Mouse (Mus musculus) midbrain, embryonic 14.5 days (tissue): ENCODE results near the gene Cx3cr1. TPM values are rescaled to one million over a fixed set of nuclear protein-coding genes. Genes with fewer than 3 reads are reported as not detected.
A peak's percentile ranks its signal among the peaks of the same experiment; 100 is the strongest.

Source experiments
- ATAC-seq: fragments of 200-750 bp; cut with Nextera tagmentation; 2 replicates; pipeline ENCODE4 v1.8.0; 2017; ENCODE audit warnings: moderate number of reproducible peaks, moderate library complexity; ENCODE audit not compliant: low FRiP score, low TSS enrichment
- DNase-seq: peaks from one replicate; pipeline ENCODE4 v3.0.0-alpha.2; 2015
- H3K27ac ChIP-seq: fragments of 300-500 bp; sonication (generic); replicated peaks from 2 replicates; pipeline ENCODE4 v1.5.1; 2014; ENCODE audit warnings: mild to moderate bottlenecking, low read depth, low read length, moderate library complexity
- H3K27me3 ChIP-seq: fragments of 300-500 bp; sonication (generic); 2 replicates; pipeline ENCODE4 v1.6.1; 2014; ENCODE audit warnings: low read length, control low read depth, mixed read lengths; ENCODE audit not compliant: control insufficient read depth, insufficient read depth
- H3K36me3 ChIP-seq: fragments of 300-500 bp; sonication (generic); 2 replicates; pipeline ENCODE4 v1.6.1; 2014; ENCODE audit warnings: low read length, control low read depth; ENCODE audit not compliant: control insufficient read depth, insufficient read depth
- H3K4me1 ChIP-seq: fragments of 300-500 bp; sonication (generic); 2 replicates; pipeline ENCODE4 v1.6.1; 2014; ENCODE audit warnings: mild to moderate bottlenecking, antibody characterized with exemption, low read length, control low read depth; ENCODE audit not compliant: control insufficient read depth, insufficient read depth
- H3K4me2 ChIP-seq: fragments of 300-500 bp; sonication (generic); 2 replicates; pipeline ENCODE4 v1.6.1; 2014; ENCODE audit warnings: mild to moderate bottlenecking, low read length, moderate library complexity
- H3K4me3 ChIP-seq: fragments of 300-500 bp; sonication (generic); replicated peaks from 2 replicates; pipeline ENCODE4 v1.5.1; 2014; ENCODE audit warnings: low read depth, low read length
- H3K9ac ChIP-seq: fragments of 300-500 bp; sonication (generic); replicated peaks from 2 replicates; pipeline ENCODE4 v1.6.1; 2014; ENCODE audit warnings: mild to moderate bottlenecking, low read length, moderate library complexity
- H3K9me3 ChIP-seq: fragments of 300-500 bp; sonication (generic); 2 replicates; pipeline ENCODE4 v1.6.1; 2016; ENCODE audit warnings: low read length, control low read depth, mixed read lengths; ENCODE audit not compliant: control insufficient read depth
- WGBS: fragments of 180-500 bp; shearing (Covaris S2); extraction: QIAGEN DNeasy Blood & Tissue Kit; methylation state at CpG from one replicate; pipeline ENCODE4 v1.1.7; 2014; 5-methylcytosine and 5-hydroxymethylcytosine counted together
- polyA plus RNA-seq: library from polyadenylated mRNA; unstranded; fragments of >200 nt; fragmentation: Nextera tagmentation; extraction: Ambion mirVana; gene quantifications from 2 replicates; pipeline ENCODE4 v1.2.1, GENCODE M21; 2014

The Cx3cr1 gene
- polyA plus RNA-seq, 1 experiment from 2014 or later, result 5.0 TPM

DNA sequence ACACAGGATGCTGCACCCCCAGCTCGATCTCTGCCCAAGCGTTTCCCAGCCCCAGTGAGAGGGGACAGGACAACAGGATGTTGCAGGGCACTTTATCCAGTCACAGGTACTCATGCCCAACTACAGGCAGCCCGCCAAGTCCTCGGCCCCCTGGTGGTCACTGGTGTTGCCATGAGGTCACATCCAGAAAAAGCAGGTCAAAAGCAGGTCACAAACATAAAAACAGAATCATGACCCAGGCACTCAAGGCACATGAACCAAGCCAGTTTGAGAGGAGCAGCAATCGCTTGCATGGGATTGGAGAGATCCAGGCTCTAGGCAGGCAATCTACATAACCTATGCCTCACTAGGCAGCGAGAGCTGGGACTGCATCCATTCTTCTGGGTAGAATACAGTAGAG is 99.5 kb downstream of the Cx3cr1 start:
- 51% methylated on average over 6 of the region's 6 CpGs for WGBS
- H3K9me3 ChIP-seq, result no peaks in the 10 kb centered on the region
- ATAC-seq (no peak), DNase-seq (peak; percentile 31)
- H3K27ac ChIP-seq, result 0 out of 2 replicates have a peak overlapping the region, but pooled peaks have one; percentile 37
- H3K27me3 ChIP-seq, result no peaks in the 10 kb centered on the region
- H3K4me1 ChIP-seq, result 0 out of 2 replicates have a peak, but pooled peaks cover 6% of the 10 kb centered on the region
- no peak overlapping the region for H3K4me2 ChIP-seq
- no peak overlapping the region for H3K9ac ChIP-seq
- no peaks in the 10 kb centered on the region for H3K36me3 ChIP-seq
- no peak overlapping the region for H3K4me3 ChIP-seq

DNA sequence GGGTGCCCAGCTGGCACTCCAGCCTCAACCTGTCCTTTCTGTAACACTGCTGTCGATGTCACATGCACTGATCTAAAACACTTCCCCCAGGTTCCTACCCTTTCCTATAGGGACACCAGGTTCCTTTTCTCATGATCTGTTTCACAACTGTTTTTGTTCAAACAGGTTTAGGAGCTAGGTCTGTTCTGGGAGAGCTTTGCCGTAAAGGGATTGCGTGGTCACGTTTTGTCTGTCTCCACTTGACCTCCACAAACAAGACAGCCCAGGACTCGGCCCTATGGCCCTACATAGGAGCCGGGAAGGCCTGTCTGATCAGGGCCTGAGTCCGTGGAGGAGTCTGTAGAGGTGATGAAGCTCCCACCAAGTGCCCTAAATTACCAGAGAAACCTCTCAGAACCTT is 99.9 kb downstream of the Cx3cr1 start:
- no peak overlapping the region for H3K4me3 ChIP-seq
- H3K9ac ChIP-seq, result no peak overlapping the region
- H3K27ac ChIP-seq, result no peak overlapping the region
- no peaks in the 10 kb centered on the region for H3K36me3 ChIP-seq
- WGBS, result 91% methylated on average over 7 of the region's 7 CpGs
- no peaks in the 10 kb centered on the region for H3K27me3 ChIP-seq
- DNase-seq, result no peak
- ATAC-seq, result no peak
- no peak overlapping the region for H3K4me2 ChIP-seq
- H3K9me3 ChIP-seq, result no peaks in the 10 kb centered on the region
- 0 out of 2 replicates have a peak, but pooled peaks cover 6% of the 10 kb centered on the region for H3K4me1 ChIP-seq

DNA sequence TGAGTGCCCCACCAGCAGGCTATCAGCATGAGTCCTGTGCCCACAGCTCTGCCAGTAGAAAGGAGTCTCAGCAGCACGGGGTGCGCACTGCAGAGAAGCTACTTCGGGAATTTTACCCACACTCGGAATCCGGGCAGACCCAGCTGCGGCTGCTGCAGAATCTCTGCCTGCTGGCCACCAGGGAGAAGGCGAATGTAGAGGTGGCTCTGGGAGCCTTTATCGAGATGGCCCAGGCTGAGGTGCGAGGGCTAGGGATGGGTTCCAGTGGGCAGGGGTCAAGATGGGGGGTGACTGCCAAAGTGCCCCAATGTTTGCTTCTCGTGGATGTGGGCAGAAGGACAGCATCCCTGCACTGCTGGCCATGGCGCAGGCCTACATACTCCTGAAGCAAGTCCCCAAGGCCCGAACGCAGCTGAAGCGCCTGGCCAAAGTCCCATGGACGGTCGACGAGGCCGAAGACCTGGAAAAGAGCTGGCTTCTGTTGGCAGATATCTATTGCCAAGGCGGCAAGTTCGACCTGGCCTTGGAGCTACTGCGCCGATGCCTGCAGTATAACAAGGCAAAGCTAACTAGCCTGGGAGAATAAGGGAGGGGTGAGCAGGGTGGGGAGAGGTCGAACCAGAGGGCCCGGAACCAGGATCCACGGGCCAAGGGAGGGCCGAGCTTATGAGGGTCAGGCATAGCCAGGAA is 103.3 kb downstream of the Cx3cr1 start:
- DNase-seq (no peak), ATAC-seq (no peak)
- Histone ChIP-seq H3K4me3 (no peak overlapping the region), H3K27me3 (no peaks in the 10 kb centered on the region; the same call in 1 of the 2 replicates), H3K36me3 (no peaks in the 10 kb centered on the region), H3K27ac (no peak overlapping the region), H3K4me2 (no peak overlapping the region), H3K9me3 (no peaks in the 10 kb centered on the region), H3K9ac (no peak overlapping the region), H3K4me1 (0 out of 2 replicates have a peak, but pooled peaks cover 6% of the 10 kb centered on the region)
- WGBS, result 89% methylated on average over 26 of the region's 26 CpGs

DNA sequence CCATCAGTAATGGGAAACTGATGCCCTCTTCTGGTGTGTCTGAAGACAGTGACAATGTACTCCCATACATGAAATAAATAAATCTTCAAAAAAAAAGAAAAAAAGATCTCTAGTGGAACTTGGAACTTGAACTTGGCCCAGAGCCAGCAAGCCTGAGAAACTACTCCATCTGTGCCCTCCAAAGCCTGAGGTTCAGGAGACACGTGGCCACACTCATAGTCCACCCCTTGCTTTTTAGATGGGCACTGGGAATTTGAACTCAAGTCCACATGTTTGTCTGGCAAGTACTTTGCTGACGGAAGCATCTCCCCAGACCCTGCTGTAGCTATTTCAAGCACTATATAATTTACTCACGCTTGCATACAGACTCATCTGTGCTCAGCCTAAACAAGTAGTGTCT is 104.5 kb downstream of the Cx3cr1 start:
- Histone ChIP-seq H3K4me1 (no peaks in the 10 kb centered on the region), H3K4me3 (no peak overlapping the region), H3K9ac (no peak overlapping the region), H3K4me2 (no peak overlapping the region), H3K27me3 (no peaks in the 10 kb centered on the region; the same call in 1 of the 2 replicates), H3K9me3 (no peaks in the 10 kb centered on the region), H3K36me3 (no peaks in the 10 kb centered on the region), H3K27ac (no peak overlapping the region)
- ATAC-seq, result no peak
- WGBS, result 80% methylated on average over 3 of the region's 3 CpGs
- DNase-seq, result no peak

DNA sequence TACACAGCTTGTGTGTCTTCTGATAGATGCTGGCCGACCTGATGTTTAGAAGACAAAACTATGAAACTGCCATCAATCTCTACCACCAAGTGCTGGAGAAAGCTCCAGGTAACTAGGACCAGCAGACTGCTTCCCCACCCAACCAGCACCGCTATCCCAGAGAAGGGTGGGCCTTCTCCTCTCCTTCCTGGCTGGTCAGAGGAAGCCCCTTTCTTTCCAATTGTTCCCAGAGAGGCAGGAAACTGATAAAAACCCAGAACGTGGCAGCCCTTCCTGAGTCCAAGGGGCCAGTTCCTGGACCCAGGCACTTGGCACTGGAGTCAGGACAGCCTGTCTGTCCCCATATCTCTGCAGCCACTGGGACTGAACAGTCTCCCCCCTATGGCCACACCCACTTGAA is 105.5 kb downstream of the Cx3cr1 start:
- no peaks in the 10 kb centered on the region for H3K4me1 ChIP-seq
- no peaks in the 10 kb centered on the region for H3K9me3 ChIP-seq
- 85% methylated on average over 3 of the region's 3 CpGs for WGBS
- no peak for DNase-seq
- H3K4me3 ChIP-seq, result no peak overlapping the region
- no peaks in the 10 kb centered on the region for H3K36me3 ChIP-seq
- no peak for ATAC-seq
- H3K4me2 ChIP-seq, result no peak overlapping the region
- H3K27me3 ChIP-seq, result no peaks in the 10 kb centered on the region; the same call in 1 of the 2 replicates
- H3K27ac ChIP-seq, result no peak overlapping the region
- no peak overlapping the region for H3K9ac ChIP-seq

DNA sequence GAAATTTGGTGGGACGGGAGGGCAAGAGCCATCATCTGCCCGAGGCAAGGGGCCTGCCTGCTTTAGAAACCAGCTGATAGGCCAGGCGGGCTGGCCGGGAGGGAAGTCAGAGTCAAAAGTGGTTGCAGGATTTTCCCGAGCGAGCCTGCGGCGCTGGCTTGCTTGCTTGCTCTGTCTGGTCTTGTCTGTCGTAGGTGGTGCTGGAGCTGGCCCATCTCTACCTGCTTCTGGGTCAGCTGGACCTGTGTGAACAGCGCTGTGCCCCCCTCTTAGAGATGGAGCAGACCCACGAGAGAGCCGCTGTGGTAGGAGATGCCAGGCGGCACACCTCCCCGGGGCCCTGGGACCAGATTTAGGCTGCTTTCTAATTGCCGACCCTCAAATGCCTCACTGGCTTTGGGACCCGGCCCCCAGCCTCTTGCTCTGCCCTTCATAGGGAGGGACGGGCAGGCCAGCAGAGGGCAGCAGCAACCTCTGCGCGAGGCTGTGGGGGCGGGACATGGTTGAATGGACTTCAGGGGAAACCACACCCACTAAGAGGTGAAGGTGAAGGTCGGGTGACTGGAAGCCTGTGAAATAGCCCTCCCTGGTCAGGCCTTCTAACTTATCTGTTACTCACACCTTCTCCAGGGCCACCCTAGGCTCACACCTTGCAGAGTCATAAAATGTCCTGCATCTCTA is 106.6 kb downstream of the Cx3cr1 start:
- Histone ChIP-seq H3K4me2 (no peak overlapping the region; the same call in 1 of the 2 replicates), H3K36me3 (no peaks in the 10 kb centered on the region), H3K9me3 (no peaks in the 10 kb centered on the region), H3K4me1 (no peaks in the 10 kb centered on the region), H3K4me3 (no peak overlapping the region), H3K27me3 (no peaks in the 10 kb centered on the region; the same call in 1 of the 2 replicates), H3K27ac (no peak overlapping the region), H3K9ac (no peak overlapping the region)
- ATAC-seq, result no peak
- peak; percentile 69 for DNase-seq
- 12% methylated on average over 21 of the region's 21 CpGs for WGBS

DNA sequence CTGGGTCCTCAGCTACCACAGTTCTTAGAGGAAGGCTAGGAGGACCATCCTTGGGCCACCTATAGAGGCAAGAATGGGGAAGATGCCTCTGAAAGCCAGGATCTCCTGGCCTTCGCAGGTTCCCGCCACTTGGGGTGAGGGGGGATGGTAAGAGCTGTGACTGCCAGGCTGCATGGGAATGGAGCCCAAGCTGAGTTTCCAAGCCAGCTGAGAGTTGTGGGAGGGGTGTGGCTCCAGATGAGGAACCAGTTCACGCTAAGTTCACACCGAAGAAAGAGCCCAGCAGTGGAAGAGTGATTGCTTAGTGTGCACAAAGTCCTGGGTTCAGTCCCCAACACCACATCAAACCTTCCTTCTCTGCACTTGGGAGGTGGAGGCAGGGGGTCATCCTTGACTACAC is 107.5 kb downstream of the Cx3cr1 start:
- Histone ChIP-seq H3K9me3 (no peaks in the 10 kb centered on the region), H3K27me3 (no peaks in the 10 kb centered on the region; the same call in 1 of the 2 replicates), H3K36me3 (no peaks in the 10 kb centered on the region), H3K9ac (no peak overlapping the region), H3K4me3 (no peak overlapping the region), H3K27ac (no peak overlapping the region), H3K4me2 (no peak overlapping the region), H3K4me1 (no peaks in the 10 kb centered on the region)
- 79% methylated on average over 4 of the region's 4 CpGs for WGBS
- DNase-seq, result no peak
- no peak for ATAC-seq

DNA sequence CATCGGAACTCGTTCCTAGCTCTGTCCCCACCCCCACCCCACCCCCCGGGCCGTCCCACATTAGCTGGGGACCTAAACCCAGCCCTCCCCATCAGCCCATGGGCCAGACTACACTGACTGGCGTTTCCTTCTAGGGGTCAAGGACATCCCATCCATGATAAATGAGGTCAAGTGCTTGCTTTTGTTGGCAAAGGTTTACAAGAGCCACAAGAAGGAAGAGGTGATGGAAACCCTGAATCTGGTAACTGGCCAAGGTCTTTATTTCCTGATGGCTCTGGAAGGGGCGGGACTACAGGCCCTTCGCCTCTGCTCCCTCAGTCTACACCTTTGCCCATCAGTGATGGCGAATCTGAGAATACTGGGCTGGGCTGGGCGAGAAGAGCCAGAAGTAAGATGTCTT is 110.8 kb downstream of the Cx3cr1 start:
- no peak overlapping the region for H3K27ac ChIP-seq
- H3K4me2 ChIP-seq, result no peak overlapping the region
- 81% methylated on average over 9 of the region's 9 CpGs for WGBS
- ATAC-seq (no peak), DNase-seq (no peak)
- H3K4me1 ChIP-seq, result no peaks in the 10 kb centered on the region
- H3K27me3 ChIP-seq, result no peaks in the 10 kb centered on the region; the same call in 1 of the 2 replicates
- H3K4me3 ChIP-seq, result no peak overlapping the region
- no peaks in the 10 kb centered on the region for H3K36me3 ChIP-seq
- no peaks in the 10 kb centered on the region for H3K9me3 ChIP-seq
- no peak overlapping the region for H3K9ac ChIP-seq

DNA sequence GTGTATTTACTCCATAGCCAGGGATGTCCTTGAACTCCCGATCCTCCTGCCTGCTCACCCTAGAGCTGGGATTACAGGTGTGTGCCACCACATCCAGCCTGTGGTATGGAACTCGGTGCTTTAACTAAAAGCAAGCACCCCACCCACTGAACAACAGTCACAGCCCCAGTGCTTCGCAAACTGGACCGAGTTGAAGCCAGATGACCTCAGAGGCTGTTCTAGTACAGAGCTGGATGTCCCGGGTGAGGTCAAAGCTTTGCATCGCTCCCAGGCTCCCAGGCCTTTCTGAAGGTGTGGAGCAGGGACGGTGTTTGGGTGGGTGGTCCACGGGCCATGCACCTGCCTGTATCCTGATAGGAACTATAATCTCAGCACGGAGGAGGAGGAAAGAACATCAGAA is 118.3 kb downstream of the Cx3cr1 start:
- H3K36me3 ChIP-seq, result no peaks in the 10 kb centered on the region
- no peak overlapping the region for H3K4me3 ChIP-seq
- H3K27me3 ChIP-seq, result no peaks in the 10 kb centered on the region
- H3K4me2 ChIP-seq, result no peak overlapping the region
- WGBS, result 89% methylated on average over 9 of the region's 9 CpGs
- H3K27ac ChIP-seq, result no peak overlapping the region
- H3K4me1 ChIP-seq, result no peaks in the 10 kb centered on the region
- no peaks in the 10 kb centered on the region for H3K9me3 ChIP-seq
- H3K9ac ChIP-seq, result no peak overlapping the region
- ATAC-seq (no peak), DNase-seq (no peak)
